Mouse (Mus musculus): ENCODE measurements at regions not wholly inside any gene's neighbourhood (a gene's known extent, or its start where the extent isn't known, plus 50 kb on each side); places are given as distances from the start of the nearest gene placed in this dataset.

- no peak for DNase-seq (ENCODE audit: low spot score)
Measured at GRCm38 (mm10) chr11:19246390-19247114, 227.8 kb upstream of the Meis1 start.

DNA sequence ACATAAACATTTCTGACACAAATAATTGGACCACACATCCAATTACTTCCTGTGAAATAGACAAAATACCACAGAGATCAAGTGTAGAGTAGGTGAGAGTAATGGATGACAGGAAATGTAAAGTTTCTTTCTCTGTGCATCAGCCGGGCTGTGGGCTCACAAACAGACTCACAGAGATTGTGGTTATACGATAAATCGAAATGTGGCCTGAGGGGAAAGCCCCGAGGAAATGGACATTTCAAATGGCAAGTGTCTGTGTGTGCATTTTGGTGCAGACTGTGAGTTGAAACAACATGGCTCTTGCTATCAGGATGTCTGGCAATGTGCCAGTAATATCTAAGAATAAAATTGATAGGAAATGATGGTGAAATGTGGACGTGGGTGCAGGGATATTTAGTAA lies 234.8 kb upstream of the Meis1 start:
- no peak for DNase-seq (ENCODE audit: low spot score)

DNA sequence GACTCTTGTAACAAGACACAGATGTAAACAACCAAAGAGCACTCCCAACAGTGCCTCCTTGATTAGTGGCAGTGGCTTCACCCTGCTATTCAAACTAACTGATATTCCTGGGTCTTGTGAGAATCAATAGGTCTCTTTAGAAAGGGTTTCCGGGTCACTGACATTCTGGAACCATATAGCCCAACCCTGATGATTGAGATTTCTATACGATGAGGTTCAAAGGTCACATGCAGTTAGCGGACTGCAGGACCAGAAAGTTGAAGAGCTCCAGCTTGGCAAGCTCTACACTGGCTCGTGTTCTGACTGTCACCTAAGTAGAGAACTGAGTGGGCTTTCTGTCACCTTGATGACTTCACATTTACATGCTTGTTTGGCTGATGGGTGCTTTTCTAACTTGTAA lies 235.4 kb upstream of the Meis1 start:
- no peak for DNase-seq (ENCODE audit: low spot score)

- no peak for DNase-seq (ENCODE audit: low spot score)
Measured at GRCm38 (mm10) chr11:19257549-19257948, 238.8 kb upstream of the Meis1 start.

GRCm38 (mm10) chr11:19262832-19263231 lies 244.0 kb upstream of the Meis1 start:
- DNase-seq (ENCODE audit: low spot score): no peak

DNA sequence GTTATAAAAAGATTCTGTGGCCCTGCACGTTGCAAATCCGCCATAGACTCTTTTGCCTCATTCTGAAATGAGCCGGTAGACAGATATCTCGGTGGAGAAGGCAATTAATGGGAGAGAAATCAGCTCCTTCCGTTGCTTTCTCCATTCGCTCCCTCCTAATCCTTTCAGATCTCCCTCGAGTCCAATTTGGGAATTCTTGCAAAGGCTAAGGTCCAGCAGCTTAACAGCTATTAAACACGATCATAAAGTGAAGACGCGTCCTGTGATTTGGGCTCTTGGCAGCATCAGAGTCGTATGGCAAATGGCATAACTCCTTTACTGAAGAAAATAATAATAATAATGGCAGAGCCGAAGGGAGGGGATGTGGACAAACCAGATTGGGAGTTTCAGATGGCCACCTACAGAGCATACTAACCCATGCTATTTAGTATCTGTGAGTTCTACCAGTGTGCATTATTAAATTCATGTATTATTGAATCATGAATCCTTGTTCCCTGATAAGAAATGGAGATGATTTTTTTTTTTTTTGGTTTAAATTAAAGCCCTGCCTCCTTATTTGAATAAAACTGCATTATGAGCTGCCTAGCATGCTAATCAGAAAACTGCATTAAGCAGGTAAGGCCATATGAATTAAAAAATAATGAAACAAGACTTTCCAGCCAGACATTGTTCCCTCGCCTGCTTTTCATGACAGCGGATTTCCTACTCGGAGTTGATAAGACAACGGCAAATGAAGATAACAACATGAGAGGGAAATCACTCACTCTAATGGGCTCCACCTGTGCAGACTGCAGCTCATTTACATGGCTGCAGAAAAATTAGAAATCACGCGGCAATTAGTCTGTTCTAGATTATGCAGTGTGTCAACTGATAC lies 246.2 kb upstream of the Meis1 start:
- no peak for DNase-seq (ENCODE audit: low spot score)

DNA sequence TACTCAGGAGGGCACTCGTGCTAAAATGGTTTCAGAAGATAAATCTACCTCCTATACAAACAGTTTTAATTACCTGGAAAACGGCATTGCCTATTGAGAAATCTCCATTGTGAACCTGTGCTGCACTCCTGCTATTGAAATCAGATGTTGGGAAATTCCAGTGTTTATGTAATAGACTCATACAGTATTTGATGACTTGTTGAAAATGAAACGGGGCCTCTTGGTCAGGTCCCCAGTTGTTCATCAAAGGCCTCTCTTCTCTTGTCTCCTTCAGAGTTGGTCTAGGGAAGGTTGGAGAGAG lies 246.8 kb upstream of the Meis1 start:
- no peak for DNase-seq (ENCODE audit: low spot score)

DNA sequence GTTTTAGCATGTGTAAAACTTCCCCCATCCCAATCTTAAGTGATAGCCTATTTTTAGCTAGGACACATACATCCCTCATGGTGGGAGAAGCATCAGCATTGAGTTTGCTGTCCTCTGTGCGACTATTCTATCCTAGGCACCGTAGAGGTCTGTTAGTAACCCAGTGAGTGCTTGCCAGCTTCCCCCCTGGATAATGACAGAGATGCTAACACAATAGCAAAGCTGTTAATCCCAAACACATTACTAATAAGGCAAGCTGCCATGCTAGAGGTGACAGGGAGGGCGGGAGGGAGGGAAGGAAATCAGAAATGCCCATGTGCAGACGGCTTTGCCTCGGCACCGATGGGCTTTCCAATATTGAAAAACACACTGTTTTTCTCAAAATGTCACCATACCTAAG lies 272.2 kb upstream of the Meis1 start:
- DNase-seq (ENCODE audit: low spot score): no peak

- DNase-seq (ENCODE audit: low spot score): no peak
Measured at GRCm38 (mm10) chr11:19299411-19299810, 280.6 kb upstream of the Meis1 start.

- no peak for DNase-seq (ENCODE audit: low spot score)
Measured at GRCm38 (mm10) chr11:19306687-19307086, 287.9 kb upstream of the Meis1 start.

GRCm38 (mm10) chr11:19330685-19331239 lies 312.0 kb upstream of the Meis1 start:
- DNase-seq (ENCODE audit: low spot score): no peak

- no peak for DNase-seq (ENCODE audit: low spot score)
Measured at GRCm38 (mm10) chr11:19332274-19332673, 313.5 kb upstream of the Meis1 start.

DNA sequence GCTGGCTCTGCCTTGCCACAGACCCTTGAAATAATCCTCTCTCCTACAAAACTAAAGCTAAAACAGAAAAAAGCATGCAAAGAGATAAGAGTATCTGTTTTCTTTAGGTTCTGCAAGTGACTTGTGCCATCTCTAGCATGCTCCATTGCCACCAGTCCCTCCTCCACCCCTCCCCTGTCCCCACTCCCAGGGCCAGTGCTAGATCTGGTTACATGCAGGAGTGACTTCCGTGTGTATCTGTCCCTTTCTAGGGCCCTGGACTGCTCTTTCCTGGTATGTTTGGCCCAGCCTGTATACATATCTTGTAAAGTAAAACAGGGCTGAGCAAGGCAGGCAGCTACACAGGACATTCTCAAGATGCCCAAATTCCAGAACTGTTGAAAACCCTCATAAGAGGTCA lies 313.9 kb upstream of the Meis1 start:
- no peak for DNase-seq (ENCODE audit: low spot score)

GRCm38 (mm10) chr11:19333908-19334487 lies 315.2 kb upstream of the Meis1 start:
- DNase-seq (ENCODE audit: low spot score): no peak

DNA sequence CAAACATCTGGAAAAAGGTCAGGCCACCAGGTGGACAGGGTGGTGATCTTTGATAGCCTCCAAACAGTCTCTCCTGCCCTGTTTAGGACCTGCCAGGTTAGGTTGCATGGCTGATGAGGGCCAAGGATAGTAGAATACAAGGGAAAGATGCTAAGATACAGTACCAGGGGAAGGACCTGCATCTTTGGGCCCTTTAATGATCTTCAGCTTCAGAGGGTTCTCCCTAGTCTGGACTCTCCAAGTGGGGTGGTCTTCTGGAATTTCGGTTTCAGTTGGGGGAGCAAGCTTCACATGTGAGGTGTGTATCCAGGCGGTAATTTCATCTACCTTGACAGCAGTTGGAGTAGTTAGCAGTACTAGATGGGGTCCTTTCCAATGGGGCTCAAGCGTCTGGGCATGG lies 316.6 kb upstream of the Meis1 start:
- no peak for DNase-seq (ENCODE audit: low spot score)

DNA sequence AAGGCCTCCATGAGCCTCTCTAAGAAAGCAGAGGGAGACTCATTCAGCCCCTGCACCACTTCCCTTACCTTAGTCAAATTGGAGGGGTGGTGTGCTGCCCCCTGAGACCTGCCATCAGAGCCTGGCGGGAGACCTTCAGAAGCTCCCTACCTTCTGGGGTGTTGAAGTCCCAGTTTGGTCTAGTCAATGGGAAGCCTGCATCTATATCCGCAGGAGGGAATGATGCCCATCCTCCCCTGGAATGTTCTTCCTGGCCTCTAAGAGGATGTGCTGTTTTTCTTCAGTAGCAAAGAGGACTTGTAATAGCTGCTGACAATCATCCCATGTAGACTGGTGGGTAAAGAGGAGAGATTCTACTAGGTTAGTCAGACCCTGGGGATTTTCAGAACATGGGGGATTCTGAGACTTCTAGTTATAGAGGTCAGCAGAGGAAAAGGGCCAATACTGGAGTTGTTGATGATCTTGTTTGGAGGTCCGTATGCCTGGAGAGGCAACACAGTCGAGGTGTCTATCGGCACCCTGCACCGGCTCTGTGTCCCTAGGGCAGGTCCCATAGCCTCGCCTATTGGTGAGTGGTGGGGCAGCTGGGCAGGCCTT lies 321.0 kb upstream of the Meis1 start:
- DNase-seq (ENCODE audit: low spot score): no peak

GRCm38 (mm10) chr11:19340889-19341288 lies 322.1 kb upstream of the Meis1 start:
- DNase-seq (ENCODE audit: low spot score): no peak

DNA sequence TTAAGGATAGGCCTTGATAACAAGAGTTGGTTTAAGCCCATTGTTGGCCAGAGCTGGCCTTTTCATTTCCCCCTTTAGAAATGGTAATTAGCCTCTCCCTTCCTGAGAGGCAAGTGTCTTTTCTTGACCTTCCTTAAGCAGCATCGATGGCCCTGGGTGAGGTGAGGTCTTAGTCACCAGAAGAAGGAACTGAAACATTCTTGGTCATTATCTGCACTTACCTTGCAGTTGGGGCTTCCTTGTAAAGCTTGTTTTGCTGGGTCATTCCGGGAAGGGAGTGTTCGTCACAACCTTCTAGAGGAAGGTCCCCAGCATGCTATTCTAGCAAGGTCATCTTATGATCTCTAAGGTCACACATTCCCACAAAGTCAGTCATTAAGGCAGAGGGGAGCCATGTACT lies 322.6 kb upstream of the Meis1 start:
- DNase-seq (ENCODE audit: low spot score): no peak

GRCm38 (mm10) chr11:19342803-19343202 lies 324.0 kb upstream of the Meis1 start:
- DNase-seq (ENCODE audit: low spot score): no peak

DNA sequence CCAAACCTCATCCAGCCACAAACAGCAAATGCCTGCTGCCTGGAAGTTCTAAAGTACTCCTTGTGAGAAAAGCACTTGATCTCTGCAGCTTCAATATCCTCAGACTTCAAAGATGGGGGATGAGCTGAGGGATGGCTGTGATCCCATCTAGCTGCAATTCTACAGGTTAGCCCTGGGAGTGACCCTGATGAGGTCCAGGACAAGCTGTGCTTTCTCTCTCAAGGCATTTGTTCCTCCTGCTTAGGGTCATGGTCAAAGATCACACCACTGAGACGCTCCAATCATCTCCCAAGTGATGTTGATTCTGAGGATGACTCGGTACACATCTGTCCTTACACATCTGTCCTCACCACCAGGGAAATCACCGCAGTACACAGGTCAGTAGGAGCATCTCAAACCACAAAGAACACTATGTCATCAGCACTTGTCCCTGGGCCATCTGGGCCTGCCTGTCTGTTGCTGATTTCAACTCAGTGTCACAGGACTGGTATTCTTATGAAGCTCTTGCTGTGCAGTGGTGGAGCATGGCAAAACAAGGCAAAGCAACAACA lies 327.6 kb upstream of the Meis1 start:
- DNase-seq (ENCODE audit: low spot score): no peak

DNA sequence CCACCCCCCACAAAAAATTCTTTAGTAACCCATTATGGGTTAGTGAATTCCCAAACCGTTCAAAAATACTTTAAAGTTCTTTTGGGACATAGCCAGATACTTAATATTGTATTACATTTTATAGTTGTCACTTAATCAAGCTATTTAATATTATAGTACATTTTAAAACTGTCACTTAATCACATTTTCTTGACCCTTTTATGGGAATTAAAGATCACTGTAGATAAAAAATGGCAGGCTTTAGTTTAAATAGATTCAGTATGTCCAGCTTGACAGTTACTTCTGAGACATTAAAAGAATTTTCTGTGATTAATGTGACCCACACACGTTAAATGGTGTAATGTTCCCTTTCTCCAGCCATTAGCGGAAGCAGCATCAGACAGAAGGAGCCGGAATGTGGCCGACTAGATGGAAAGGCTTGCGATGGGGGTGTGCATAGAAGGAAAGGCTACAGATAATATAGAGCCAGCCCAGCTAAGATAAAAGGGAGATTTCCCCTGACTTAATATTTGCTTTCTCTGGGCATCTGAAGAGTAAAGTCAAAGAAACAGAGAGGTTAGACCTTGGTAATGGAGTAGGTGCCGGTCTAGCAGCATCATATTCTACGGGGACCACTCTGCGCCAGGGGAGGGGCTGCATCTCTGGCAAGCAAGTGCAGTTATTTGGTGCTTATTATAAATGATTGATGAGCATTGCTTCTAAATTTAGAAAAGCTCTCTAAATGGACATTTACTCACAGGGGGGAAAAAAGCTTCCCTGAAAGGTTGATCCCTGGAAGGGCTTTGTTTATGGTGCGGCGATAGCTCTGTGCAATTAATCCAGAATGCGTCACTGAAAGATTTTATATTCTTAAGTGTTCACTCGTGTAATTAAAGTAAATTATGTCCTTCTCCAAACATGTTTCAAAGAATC lies 331.8 kb upstream of the Meis1 start:
- DNase-seq (ENCODE audit: low spot score): no peak
